Mouse (Mus musculus) CH12.LX (cell line): ENCODE data around the gene Zfp148.

Experiments
- CTCF ChIP-seq, 2 experiments: IDR thresholded peaks in 1 of 2; conservative IDR thresholded peaks in 1 of 2; 2 replicates each; pipeline ENCODE4 v1.5.1; 2011 to 2012; ENCODE audit warnings: low read depth in 2 of 2, low read length in 2 of 2, improper control_type of control experiment in 1 of 2, inconsistent platforms in 1 of 2, mild to moderate bottlenecking in 1 of 2, moderate library complexity in 1 of 2
- MAZ ChIP-seq: IDR thresholded peaks from 2 replicates; pipeline ENCODE4 v1.6.1; 2012; ENCODE audit warnings: low read depth, mild to moderate bottlenecking, inconsistent platforms, low read length, improper control_type of control experiment, moderate library complexity
- POLR2A ChIP-seq: IDR thresholded peaks from 2 replicates; pipeline ENCODE4 v1.6.1; 2011; ENCODE audit warnings: low read depth, mild to moderate bottlenecking, improper control_type of control experiment, low read length
- POLR2AphosphoS2 ChIP-seq: IDR thresholded peaks from 2 replicates; pipeline ENCODE4 v1.6.1; 2011; ENCODE audit warnings: low read depth, low read length, improper control_type of control experiment

DNA sequence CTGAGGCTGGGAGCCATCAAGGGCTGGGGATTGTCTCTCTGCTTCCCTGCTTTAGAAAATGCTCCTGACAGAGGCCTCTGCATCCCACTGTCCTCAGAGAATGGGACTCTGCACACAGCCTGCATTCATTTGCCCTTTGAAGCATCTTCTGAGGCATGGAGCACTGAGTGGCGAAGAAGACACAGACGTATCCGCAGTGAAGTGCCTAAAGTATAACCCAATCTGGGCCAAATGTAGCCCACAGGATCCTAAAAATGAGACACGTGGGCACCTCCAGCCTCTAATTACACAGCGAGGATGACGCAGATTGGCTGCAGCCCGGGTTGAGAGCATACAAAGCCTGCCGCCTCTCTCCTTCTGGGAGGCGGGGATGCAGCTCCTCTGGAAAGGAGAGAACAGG is 36.3 kb upstream of the Zfp148 start:
- TF ChIP-seq CTCF (conservative IDR thresholded peaks at IDR 0.05 in 1 of 2, IDR thresholded peaks at IDR 0.05 in 1 of 2; ENCODE audit: low read depth in 2 of 2, low read length in 2 of 2) (no peak), POLR2AphosphoS2 (no peak), POLR2A (no peak), MAZ (no peak)
